Mouse (Mus musculus): ENCODE measurements around the gene Pqlc2.

Gene Pqlc2

DNA sequence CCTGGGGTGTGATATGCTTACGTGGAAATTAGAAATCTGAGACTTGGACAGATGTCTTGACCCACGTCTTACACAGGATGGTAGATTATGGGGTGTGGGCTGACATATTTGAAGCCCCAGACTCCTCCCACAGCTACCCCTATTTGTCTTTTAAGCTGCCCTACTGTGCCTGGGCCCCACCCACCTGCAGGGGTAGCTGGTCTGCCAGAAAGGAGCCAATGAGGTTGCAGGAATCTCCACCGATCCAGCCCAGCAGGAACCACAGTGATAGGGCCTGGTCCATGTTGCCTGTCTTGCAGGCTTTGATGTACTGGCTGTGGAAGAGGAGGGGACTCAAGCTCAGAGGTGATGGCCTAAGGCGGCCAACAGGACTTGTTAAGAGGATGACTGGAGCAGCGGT lies 8.3 kb downstream of the Pqlc2 start:
- DNase-seq, result no peak

DNA sequence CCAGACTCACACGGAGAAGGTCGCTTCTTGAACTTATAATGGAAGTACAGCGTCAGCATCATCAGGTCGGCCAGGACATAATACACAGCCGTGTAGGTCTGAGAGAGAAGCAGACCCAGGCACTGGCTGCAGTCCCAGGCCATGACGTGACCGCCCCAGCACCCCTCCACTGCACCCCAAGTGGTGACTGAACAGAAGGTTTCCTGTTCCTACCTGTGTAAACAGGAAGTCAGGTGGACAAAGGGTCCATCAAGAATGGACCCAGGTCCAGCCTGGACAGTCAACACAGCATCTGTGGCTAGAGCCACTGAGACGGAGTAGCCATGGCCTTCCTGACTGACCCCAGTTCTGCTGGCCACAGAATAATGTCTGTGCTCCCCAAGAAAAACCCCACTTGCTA lies 8.7 kb downstream of the Pqlc2 start:
- no peak for DNase-seq

DNA sequence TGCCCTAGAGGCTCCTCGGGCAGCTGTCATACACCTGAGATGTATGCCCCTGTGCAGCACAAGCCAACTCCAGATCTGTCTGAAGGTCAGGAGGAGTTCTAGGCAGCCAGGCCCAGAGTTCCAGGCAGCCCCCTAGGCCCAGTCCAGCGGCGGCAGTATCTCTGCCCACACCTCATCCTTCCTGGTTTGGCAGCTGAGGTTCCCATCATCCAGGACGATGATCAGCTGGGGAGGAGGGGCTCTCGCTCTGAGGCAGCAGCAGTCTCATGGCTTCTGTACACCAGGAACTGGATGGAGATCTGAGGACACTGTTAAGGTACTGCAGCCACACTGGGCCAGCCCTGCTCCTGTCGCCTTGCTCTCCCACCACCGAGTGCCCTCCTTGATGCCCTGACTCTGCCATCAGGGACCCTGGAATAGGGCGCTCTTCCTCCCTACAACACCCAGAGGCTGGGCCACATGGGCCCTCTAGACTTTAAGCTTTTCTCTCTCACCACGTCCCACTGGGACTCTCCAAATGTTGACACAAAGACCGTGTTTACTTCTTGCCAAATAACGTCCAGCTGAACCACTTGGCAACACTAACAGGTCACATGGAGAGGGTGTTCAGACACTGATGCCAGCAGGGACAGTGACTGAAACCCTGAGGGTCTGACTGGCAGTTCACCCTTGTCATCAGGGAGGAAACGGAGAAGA lies 11.7 kb downstream of the Pqlc2 start:
- DNase-seq, result no peak

DNA sequence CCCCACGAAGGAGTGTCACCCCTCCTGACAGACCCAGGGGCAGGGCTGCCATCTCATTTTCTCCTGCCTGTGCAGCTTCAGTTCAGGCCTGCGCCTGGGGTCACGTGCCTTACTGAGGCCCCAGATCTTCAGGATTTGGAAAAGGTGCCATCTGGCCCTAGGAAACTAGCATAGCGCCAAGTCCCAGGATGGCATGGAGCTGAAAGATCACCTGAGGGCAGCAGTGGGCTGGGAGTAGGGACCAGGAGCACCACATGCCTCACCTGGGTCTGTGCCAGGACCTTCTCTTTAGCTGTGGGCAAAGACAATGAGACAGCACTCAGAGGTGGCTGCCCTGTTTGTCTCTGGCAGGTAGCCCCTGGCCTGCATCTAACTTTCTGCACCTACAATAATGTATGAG lies 12.9 kb downstream of the Pqlc2 start:
- no peak for DNase-seq

DNA sequence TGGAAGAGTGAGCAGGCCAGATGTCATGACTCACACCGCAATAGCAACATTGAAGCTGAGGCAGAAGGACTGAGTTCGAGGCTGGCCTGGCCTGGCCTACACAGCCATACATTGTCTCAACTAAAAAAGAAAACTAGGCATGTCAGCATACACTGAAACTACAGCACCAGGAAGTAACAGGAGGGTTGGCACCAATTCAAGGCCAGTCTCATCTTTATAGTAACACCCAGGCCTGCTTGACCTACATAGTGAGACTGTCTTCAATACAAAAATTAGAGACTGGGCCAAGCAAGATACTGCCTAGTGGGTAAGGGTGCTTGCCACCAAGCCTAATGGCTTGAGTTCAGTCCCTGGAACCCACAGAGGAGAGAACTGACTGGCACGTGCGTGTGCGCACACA lies 18.5 kb downstream of the Pqlc2 start:
- DNase-seq, result no peak

DNA sequence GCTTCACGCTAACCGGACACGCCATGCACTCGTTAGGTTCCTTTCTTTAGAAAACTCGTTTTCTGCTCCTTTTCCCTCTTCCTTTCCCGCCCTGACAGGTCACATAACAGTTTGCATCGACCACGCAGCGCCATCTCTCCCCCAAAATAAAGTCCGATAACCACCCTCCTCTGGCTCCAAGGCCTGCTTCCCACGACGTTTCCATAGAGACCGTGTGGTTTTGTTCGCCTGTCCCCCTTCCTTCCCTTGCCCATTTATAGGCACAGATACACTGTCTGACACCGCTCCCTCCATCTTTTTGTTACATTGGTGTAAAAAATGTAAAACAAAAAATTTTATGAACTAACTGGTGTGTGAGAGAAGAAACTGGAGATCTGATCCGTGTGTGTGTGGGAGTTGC lies 19.4 kb downstream of the Pqlc2 start:
- DNase-seq, result no peak

DNA sequence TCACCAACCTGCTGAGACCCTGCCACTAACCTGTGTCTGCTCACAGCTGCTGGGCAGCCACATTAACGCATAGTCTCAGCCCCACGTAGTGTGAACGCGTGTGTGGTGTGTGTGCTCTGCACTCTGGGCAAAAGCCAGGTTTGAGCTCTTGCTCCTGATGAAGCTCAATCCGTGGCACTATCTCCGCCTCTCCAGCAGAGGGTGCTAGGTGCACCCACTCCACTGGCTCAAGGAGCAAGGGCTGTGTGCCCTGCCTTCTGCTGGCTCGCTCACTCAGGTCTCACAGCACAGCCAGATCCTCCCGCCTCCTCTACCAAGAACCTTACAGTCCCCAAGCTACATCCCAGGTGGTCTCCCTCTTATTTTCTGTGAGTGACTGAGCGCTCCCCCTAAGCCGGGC lies 21.5 kb downstream of the Pqlc2 start:
- DNase-seq, result peak in 1 of 2 experiments; percentile 29

DNA sequence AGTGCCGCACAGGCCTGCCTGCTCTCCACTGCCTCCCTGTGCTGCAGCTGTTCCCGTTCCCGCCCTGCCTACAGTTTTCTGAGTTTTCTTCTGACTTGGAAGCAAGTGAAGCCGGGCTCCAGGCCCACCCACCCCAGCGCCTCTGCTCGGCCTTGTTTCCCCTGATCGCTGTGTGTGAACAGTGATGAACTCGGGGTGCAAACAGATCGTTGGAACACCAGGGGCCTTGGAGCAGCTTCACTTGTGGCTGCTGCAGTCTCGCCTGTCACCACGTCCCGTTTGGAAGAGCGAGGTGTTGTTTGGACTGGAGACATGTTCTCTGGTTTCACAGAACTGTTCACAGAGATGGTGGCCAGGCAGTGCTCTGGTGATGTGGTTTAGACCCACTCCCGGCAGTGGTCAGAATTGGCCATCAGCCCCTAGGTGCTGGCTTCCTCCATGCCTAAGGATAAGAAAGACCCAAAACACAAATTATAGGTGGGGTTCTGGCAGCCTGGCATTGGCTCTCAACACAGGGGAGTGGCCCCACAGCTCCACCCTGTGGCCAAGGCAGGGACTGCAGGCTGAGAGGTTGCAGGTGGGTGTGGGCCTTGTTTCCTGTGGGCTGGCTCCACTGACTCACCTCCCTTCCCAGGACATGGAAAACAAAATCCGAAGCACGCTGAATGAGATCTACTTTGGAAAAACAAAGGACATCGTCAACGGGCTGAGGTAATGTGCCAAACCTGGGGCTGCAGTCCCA lies 23.2 kb downstream of the Pqlc2 start:
- DNase-seq, result peak; percentile 57 to 81

DNA sequence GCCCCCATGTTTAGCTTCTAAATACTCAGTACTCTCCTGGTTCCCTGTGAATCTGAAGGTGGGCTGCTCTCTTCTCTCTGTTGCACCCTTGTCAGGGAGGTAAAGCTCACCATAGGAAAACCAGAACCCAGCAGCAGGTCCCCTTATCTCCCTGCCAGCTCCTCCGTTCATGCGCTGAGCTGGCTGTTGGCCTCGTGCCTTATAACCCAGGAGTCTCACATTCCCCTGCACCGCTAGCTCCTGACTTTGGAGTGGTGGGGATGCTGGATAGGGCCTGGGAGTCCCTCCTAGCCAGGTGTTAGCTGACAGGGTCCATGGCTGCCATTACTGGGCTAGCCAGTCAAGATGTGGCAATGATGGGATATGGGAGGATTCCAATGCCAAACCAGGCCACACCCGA lies 24.3 kb downstream of the Pqlc2 start:
- no peak for DNase-seq

DNA sequence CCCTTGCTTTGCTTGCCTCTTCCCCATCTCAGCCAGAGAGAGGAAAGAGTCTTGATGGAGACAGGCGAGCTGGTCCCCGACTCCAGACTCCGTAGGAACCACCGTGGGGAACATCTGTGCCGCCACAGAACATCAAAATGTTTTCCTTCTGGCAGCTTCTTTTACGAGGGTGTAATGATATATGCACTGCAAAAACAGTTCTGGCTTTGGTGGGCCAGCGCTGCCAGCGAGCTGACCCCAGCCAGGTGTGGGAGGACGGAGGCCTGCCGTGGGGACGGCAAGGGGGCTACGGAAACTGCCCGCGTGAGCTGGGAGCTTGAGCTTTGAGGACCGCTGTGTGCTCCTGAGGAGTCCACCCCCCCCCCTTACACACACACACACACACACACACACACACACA lies 25.6 kb downstream of the Pqlc2 start:
- DNase-seq, result no peak

DNA sequence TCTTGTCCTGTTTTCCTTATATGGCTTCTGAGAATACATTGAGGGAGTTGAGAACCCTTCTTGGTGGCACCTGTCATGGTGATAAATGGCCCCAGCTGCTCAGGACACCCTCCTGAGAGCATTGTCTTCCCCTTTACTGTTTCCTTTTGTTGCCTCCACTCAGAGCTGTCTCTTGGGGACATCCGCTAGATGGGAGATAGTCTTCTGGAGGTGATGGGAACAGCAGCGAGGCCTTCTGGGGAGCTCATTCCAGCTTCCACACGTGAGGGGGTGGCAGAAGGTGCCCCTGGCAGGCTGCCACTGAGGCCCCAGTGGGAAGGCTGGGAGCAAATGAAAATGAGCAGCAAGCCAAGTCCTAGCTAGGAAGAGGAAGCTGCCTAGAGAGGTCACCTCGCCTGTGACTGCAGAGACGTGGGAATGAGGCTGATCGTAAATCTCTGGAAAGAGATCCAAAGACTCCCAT lies 27.5 kb downstream of the Pqlc2 start:
- DNase-seq, result no peak

DNA sequence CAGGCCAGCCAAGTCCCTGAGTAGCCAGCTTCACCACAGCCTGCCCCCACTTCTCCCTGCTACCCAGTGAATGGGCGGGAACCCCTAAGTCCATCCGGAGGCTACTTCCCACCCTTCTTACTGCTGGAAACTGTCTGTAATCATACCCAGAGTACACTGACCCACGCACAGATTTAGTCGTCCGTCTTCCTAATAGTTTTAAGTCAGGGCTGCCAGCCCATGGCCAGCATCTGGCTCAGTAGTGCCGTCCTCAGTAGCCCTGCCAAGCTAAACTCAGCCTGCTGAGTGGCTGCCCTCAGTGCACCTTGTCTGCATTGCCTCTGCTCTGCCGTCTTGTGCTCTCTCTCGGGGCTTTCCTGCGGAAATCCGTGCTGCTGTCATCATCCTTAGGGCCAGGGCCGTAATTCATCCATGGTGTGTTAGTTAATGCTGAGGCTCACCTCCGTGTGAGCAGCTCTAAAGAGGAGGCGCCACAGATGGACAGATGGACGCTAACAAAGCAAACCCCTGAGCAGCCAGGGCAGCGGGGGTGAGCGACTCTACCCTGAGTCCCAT lies 28.6 kb downstream of the Pqlc2 start:
- DNase-seq, result no peak

DNA sequence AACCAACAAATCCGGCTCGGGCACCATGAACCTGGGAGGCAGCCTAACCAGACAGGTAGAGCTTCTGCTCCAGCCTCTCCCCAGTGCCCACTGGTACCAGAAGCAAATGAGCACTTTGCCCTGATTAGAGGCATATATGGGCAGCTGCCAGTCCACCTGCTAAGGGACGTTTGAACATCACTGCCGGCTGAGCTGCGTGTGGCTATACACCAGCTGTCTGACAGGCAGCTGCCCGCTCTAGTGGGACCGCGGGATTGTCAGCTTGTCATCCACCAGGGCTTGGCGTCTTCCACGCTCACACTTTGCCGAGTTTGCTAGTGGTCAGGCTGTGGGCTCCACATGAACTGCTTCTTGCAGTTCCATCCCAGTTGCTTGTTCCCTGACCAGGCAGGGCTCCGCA lies 30.0 kb downstream of the Pqlc2 start:
- DNase-seq, result no peak

DNA sequence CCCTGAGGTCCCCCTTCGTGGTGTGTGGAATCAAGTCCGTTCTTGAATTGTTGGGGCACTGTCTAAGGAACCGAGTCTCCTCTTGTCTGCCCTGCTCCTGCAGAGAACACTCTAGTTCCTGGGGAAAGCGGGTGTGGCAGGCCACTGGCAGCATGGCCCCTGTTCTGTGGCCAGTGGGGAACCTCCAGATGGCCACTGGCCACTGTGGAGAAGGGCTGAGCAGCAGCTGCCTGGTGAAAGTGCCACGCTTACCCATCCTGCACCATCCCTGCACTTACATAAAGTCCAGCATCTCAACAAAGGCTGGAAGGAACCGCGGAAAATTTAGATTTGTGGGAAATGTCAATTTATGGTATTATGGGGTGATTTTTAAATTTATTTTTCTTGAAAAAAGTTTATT lies 34.1 kb downstream of the Pqlc2 start:
- no peak for DNase-seq

DNA sequence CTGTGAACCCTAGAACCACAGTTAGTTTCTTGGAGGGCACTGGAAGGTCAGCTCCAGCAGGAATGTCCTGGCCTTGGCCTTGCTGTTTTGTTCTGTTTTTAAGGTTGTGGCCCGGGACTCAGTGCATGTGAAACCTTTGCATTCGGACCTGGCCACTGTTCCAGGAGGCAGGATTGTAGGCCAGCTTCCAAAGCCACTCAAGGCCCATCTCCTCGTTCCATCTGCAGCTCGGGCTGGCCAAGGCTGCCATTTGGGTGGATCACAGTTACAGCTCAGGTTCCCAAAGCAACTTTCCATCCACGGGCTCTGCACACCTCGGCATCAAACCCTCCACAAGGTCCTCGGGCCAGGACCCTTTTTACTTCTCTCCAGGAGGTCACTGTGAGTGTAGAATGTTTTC lies 35.9 kb downstream of the Pqlc2 start:
- no peak for DNase-seq

DNA sequence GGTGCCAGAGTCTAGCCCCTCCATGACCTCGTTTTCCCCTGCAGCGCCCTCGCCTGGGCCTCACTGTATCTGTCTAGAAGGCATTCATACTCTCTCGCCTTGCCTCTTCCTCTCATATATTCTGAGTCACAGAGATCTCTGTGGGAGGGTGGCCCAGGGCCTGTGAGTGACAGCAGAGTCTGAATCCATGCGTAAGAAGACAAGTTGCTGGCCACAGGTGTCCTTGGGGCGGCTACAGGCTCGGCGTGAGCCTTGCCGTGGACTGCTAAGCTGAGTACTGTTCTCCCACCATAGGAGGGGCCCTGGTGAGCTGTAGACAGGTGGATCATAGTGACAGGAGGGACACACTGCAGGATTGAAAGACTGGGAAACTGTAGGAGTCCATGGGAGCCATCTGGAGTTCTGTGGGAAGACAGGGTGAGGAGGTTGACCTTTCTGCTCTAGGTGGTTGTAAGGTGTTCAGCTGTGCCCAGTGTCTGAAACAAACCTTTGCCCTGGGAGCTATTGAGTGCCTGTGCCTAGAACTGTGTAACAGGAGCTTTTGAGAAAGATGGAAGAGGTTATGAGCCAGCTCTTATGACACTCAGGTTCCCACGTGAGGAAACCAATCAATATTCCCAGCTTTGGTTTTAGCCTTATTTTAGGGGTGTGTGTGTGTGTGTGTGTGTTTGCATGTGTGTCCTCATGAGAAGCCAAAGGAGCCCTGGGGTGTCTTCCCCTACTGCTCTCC lies 37.4 kb downstream of the Pqlc2 start:
- no peak for DNase-seq

DNA sequence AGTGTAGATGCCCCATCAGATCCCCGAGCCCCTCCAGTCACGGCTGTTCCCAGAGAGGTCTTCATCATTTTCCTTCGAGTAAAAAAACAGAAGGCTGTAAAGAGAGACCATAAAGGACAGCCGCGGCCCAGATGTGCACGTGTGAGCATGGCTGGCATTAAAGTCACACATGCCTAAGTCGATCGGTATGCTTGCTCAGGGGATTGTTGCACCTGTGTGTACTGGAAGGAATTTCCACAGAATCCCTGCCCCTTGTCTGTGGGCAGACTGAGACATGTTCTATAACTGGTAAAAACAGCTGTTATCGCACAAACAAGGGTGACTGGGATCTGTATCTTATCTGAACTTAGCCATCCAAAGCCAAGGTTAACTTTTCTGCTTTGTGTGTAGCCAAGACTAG lies 38.9 kb downstream of the Pqlc2 start:
- DNase-seq, result no peak

DNA sequence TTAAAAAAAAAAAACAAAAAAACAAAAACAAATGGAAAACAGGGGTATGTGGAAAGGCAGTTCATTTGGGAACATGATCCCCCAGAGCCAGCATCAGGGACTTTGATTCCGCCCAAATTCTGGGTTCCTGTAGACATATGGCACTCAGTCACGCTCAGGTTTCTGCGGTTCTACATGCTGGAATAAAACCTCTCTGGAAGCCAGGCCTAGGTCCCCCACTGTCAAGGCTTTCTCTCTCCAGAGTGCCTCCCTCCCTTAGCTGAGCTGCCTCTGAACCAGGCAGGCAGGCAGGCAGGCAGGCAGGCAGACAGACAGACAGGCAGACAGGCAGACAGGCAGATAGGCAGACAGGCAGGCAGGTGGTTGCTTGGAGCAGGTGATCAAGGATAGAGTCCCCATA lies 40.3 kb downstream of the Pqlc2 start:
- DNase-seq, result no peak

DNA sequence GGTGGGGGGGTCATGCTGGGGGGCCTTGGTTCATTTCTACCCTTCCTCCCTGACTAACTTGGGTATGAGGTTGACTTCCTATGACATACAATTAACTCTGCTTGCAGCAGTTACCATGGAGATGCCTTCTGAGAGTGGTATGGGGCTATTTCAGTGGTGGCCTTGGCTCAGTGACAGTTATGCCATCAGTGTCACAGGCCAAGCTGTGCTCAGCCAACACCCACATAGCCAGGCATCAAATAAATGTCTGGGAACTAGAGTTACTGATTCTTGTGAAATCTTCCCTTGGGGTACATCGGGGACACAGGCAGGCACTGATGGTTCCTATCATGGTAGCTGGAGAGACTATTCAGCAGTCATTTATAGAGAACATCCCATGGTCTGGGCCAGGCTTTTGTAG lies 42.3 kb downstream of the Pqlc2 start:
- no peak for DNase-seq

DNA sequence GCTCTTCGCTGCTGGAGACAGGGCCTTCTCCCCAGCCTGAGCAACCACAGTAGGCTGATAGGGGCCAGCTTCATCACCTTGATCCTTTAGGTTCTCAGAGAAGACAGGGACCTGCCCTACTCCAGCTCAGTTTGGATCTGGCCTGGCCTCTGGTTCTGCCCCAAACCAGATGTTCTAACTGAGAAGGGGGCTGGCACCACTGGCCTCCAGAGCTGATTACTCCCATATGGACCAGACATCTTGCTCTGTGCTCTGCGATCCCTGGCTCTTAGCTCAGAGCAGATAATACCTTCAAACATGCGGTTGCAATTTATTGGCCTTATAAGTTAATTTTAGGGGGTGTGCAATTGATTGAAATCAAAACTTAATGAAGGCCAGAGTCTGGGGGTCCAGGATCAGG lies 43.2 kb downstream of the Pqlc2 start:
- no peak for DNase-seq

DNA sequence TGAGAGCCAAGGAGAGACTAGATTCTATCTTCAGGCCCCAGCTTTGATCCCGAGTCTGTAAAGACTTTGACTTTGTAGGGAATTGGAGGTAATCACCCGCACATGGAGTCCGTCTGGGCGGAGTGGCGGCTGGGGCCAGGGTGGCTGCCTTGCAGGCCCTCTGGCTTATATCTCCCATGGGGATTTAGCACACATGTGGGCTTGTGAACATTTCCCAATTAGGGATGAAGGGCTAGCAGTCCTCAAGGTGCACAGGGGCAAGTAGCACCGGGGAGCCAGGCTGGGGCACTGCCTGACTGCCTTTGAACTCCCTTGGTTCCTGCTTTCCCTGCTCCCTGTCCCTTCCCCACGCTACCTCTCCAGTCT lies 44.0 kb downstream of the Pqlc2 start:
- no peak for DNase-seq

DNA sequence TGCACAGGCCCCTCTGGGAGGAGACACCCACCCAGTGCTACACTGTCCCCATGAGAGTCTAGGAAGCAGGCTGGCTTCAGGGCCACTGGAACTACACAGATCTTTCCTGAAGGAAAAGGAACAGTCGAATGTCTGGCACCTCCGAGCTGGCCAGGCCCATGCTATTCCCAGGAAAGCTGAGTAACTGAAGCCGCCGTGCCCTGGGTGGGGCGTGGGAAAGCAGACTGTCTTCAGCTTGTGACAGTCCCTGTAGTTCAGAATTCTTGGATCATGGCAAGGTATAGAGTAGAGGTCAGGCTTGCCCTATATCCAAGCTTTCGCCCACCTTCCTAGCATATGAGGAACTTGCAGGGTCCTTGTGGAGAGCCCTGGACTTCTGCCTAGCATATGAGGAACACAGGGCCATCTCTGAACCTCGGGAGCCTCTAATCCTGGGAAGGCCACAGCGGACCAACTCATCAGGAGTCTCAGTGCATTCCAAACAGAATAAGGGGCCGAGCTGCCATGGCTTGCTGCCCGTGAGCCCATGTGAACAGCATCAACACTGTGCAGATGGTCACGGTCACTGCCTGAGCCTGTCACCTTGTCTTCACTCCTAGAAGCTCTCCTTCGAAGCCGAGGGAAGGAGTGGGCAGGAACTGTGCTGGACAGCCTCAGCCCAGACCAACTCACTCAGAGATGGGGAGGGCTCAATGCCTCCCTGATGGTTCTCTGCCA lies 44.6 kb downstream of the Pqlc2 start:
- no peak for DNase-seq

DNA sequence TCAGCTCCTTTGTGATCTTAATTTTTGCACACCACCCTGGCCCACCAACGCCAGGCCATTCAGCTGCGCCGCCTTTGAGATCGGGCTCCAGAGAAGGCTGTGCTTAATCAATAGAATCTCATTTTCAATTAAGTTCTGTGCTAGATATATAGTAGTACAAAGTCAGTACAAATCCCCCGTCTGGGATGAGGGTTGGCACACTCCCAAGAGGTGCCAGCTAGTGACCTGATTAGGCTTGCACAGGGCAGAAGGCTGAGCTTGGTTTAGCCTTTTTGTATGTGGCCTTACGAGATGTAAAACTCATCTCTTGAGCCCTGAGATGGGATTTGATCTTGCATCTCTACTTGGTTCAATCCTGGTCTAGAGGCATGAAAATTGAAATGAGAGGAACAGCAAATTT lies 47.5 kb downstream of the Pqlc2 start:
- DNase-seq, result no peak
